In the genomic region with DNA sequence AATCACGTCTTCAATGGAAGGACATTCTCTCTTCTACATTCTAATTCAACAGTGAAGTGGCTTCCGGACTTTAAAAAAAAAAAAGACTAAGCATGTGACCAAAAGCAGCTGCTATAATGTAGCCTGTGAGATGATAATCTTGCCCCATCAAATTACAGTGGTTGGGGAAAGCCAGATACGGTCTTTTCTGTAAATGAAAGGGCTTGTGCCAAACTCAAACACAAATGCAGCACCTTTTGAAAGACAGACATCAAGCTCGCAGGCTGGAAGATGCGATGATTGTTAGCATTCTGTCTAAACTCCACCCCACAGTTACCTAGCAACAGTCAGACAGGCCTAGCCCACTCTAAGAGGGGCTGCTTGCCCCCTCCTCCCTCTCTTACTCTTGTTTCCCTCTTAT, we compare ENCODE assay signal across 14 mouse cellular contexts. TPM values are rescaled to one million over a fixed set of nuclear protein-coding genes. Genes with fewer than 3 reads are reported as not detected.
DNase-seq lines count a peak whose midpoint lies in the region; ATAC-seq and TF ChIP-seq lines count a peak whose summit lies in the region.
"Had no signal": no experiment of that assay in that cellular context is flagged by ENCODE, and none has a peak within 500 bp of the region (broad histone marks: within the 10 kb centered on the region; RNA-seq: fewer than 3 reads in every experiment).

No protein-coding gene starts in this region.

- H3K4me1 ChIP-seq in liver, embryonic 11.5 days (replicated peaks; ENCODE audit: control insufficient read depth, insufficient read depth, low read length) = peaks cover 18% of the 10 kb centered on the region
- H3K4me1 ChIP-seq in liver, postnatal 0 days (ENCODE audit: insufficient read depth) = peaks cover 12% of the 10 kb centered on the region
- H3K4me1 ChIP-seq in cerebellum, adult 2 months (ENCODE audit: control insufficient read depth, insufficient read depth, low read length) = peaks cover 6% of the 10 kb centered on the region; the same call in 1 of the 2 replicates

- 65% methylated on average over 5 of the region's 5 CpGs for WGBS in liver, embryonic 11.5 days
- WGBS in liver, postnatal 0 days (ENCODE audit: insufficient replicate concordance) = 64% methylated on average over 5 of the region's 5 CpGs
- WGBS in cerebellum, adult 2 months = 41% methylated on average over 5 of the region's 5 CpGs

- TF ChIP-seq EP300 in liver, postnatal 0 days (IDR thresholded peaks at IDR 0.05; ENCODE audit: low read depth) = no peak

- no peak for TF ChIP-seq POLR2A in cerebellum, adult 2 months (IDR thresholded peaks at IDR 0.05; ENCODE audit: borderline replicate concordance, insufficient read depth, low read length)

- no peak overlapping the region for H3K4me2 ChIP-seq in liver, embryonic 11.5 days
- H3K4me2 ChIP-seq in liver, postnatal 0 days (ENCODE audit: low read depth, low read length) = no peak overlapping the region

- H3K4me3 ChIP-seq in gastrocnemius, adult 2 months = no peak overlapping the region
- no peak overlapping the region for H3K4me3 ChIP-seq in liver, embryonic 11.5 days (ENCODE audit: low read depth, low read length)
- no peak overlapping the region for H3K4me3 ChIP-seq in liver, postnatal 0 days (ENCODE audit: low read depth, low read length)
- no peak overlapping the region for H3K4me3 ChIP-seq in cerebellum, adult 2 months (replicated peaks; ENCODE audit: insufficient read depth, low read depth, low read length)
- H3K4me3 ChIP-seq: erythroblast, embryonic 14.5 days had no signal

- no peaks in the 10 kb centered on the region for H3K27me3 ChIP-seq in liver, embryonic 11.5 days (replicated peaks; ENCODE audit: control insufficient read depth, insufficient read depth, low read length)
- H3K27me3 ChIP-seq in liver, postnatal 0 days (ENCODE audit: insufficient read depth, low read length) = no peaks in the 10 kb centered on the region
- H3K27me3 ChIP-seq in cerebellum, adult 2 months (ENCODE audit: control insufficient read depth, insufficient read depth, low read length) = no peaks in the 10 kb centered on the region
- H3K27me3 ChIP-seq: Patski had no signal

- no peak for DNase-seq in gastrocnemius, adult 2 months
- DNase-seq in gastrocnemius, postnatal 4 days (ENCODE audit: low spot score in 2 of 2) = no peak
- DNase-seq in liver, embryonic 11.5 days (ENCODE audit: low spot score) = peak; percentile 30
- no peak for DNase-seq in liver, postnatal 0 days
- DNase-seq in cerebellum, adult 2 months = no peak
- DNase-seq in heart, postnatal 10 days = no peak
- DNase-seq: cerebellum, adult 18-20 months; heart, postnatal 36 days; kidney, adult 11 months had no signal

- H3K27ac ChIP-seq in gastrocnemius, adult 2 months = peak overlapping the region; percentile 48; the same call in 1 of the 2 replicates
- no peak overlapping the region for H3K27ac ChIP-seq in liver, embryonic 11.5 days (ENCODE audit: low read depth, low read length)
- H3K27ac ChIP-seq in liver, postnatal 0 days (ENCODE audit: low read depth) = no peak overlapping the region
- no peak overlapping the region; the same call in 1 of the 2 replicates for H3K27ac ChIP-seq in cerebellum, adult 2 months (ENCODE audit: insufficient read depth, low read length)
- H3K27ac ChIP-seq: stomach, postnatal 0 days had no signal

- H3K9ac ChIP-seq in liver, embryonic 11.5 days (ENCODE audit: low read depth, low read length) = no peak overlapping the region
- no peak overlapping the region for H3K9ac ChIP-seq in liver, postnatal 0 days (replicated peaks)

- no peaks in the 10 kb centered on the region for H3K9me3 ChIP-seq in liver, embryonic 11.5 days (ENCODE audit: control insufficient read depth, low read length)
- no peaks in the 10 kb centered on the region for H3K9me3 ChIP-seq in liver, postnatal 0 days (ENCODE audit: low read length)

- no peak for ATAC-seq in liver, embryonic 11.5 days (replicated peaks; ENCODE audit: low FRiP score)
- ATAC-seq in liver, postnatal 0 days = no peak
- peak; percentile 69 for ATAC-seq in CD4-positive, CD25-positive, alpha-beta regulatory T cell, adult 4 months
- peak; percentile 52 for ATAC-seq in inflammation-experienced regulatory T-cells, adult 6 months
- ATAC-seq: Patski had no signal

- peaks cover 12% of the 10 kb centered on the region; the same call in 1 of the 2 replicates for H3K36me3 ChIP-seq in liver, embryonic 11.5 days (ENCODE audit: control insufficient read depth, insufficient read depth, low read length)
- H3K36me3 ChIP-seq in liver, postnatal 0 days (replicated peaks; ENCODE audit: insufficient read depth, low read length) = peaks cover 22% of the 10 kb centered on the region

- no peak for TF ChIP-seq CTCF in gastrocnemius, adult 2 months (IDR thresholded peaks at IDR 0.05)
- no peak for TF ChIP-seq CTCF in liver, postnatal 0 days (IDR thresholded peaks at IDR 0.05; ENCODE audit: low read depth)
- TF ChIP-seq CTCF in cerebellum, adult 2 months (IDR thresholded peaks at IDR 0.05; ENCODE audit: borderline replicate concordance, insufficient read depth, low read depth, low read length) = no peak

- intact Hi-C loops in gastrocnemius, adult 2 months (cut with DNase I) = no loop called here
- intact Hi-C loops in heart, postnatal 10 days (cut with DNase I) = no loop called here

RNA-seq across cellular contexts. Expression of gene Scd2, which starts 17.3 kb away (rescaled TPM):
- total RNA-seq in gastrocnemius, adult 2 months (2021) = 1 to 10 TPM; 7.4 to 9.1 TPM
- total RNA-seq in gastrocnemius, postnatal 4 days (2021) = 10 to 100 TPM; 81.6 to 87.3 TPM
- polyA plus RNA-seq in liver, embryonic 11.5 days (2014; fragmentation: Nextera tagmentation; extraction: Ambion mirVana) = 212 and 231 TPM in 2 replicates
- 5.9 and 6.2 TPM in 2 replicates for polyA plus RNA-seq in liver, postnatal 0 days (2015; fragmentation: Nextera tagmentation; extraction: Ambion mirVana)
- 10 to 100 TPM; 40.3 to 46.7 TPM for polyA plus RNA-seq in CD4-positive, CD25-positive, alpha-beta regulatory T cell, adult 4 months (2017; shearing (Covaris generic))
- polyA plus RNA-seq in inflammation-experienced regulatory T-cells, adult 6 months (2017; shearing (Covaris generic)) = 10 to 100 TPM; 24.8 to 27.3 (median 25.3) TPM
- 695 and 743 TPM in 2 replicates for polyA plus RNA-seq in cerebellum, adult 2 months (2012; rRNA removed)
- total RNA-seq in heart, postnatal 10 days (2021) = 10 to 100 TPM; 30.3 to 34.6 TPM

RNA-seq across cellular contexts. Expression of gene Scd4, which starts 22.1 kb away (rescaled TPM):
- under 1 TPM in 1 of 2 experiments, not detected in 1; 0.13 TPM for total RNA-seq in gastrocnemius, adult 2 months (2021)
- total RNA-seq in gastrocnemius, postnatal 4 days (2021) = under 1 TPM; 0.62 to 0.71 TPM
- polyA plus RNA-seq in liver, embryonic 11.5 days (2014; fragmentation: Nextera tagmentation; extraction: Ambion mirVana) = 0.06 and 0.16 TPM in 2 replicates
- polyA plus RNA-seq in liver, postnatal 0 days (2015; fragmentation: Nextera tagmentation; extraction: Ambion mirVana) = not detected in 2 replicates
- polyA plus RNA-seq in CD4-positive, CD25-positive, alpha-beta regulatory T cell, adult 4 months (2017; shearing (Covaris generic)) = under 1 TPM; 0.42 to 0.59 TPM
- under 1 TPM; 0.29 to 0.81 (median 0.55) TPM for polyA plus RNA-seq in inflammation-experienced regulatory T-cells, adult 6 months (2017; shearing (Covaris generic))
- polyA plus RNA-seq in cerebellum, adult 2 months (2012; rRNA removed) = 0.18 and 0.22 TPM in 2 replicates
- total RNA-seq in heart, postnatal 10 days (2021) = 10 to 100 TPM; 44.0 to 67.2 TPM
- polyA plus RNA-seq: erythroblast, embryonic 14.5 days had no signal

Comparison
In these comparisons a context has a peak if more than half of its experiments do, and no peak if none do; other contexts are left out.
1. ATAC-seq: peak in CD4-positive, CD25-positive, alpha-beta regulatory T cell, adult 4 months (single experiment) and inflammation-experienced regulatory T-cells, adult 6 months (single experiment); none in liver, embryonic 11.5 days (single experiment) and liver, postnatal 0 days (single experiment).